Mouse (Mus musculus): ENCODE results near the gene Parn. TPM values are rescaled to one million over a fixed set of nuclear protein-coding genes. Genes with fewer than 3 reads are reported as not detected.

Gene Parn
- polyA plus RNA-seq, 1 experiment from 2014 or later, result 29.2 TPM

- Histone ChIP-seq H3K4me2 (ENCODE audit: low read depth, low read length) (no peak overlapping the region), H3K9ac (ENCODE audit: low read length) (no peak overlapping the region), H3K9me3 (replicated peaks; ENCODE audit: control insufficient read depth, low read length) (no peaks in the 10 kb centered on the region), H3K4me3 (ENCODE audit: low read length) (no peak overlapping the region), H3K4me1 (ENCODE audit: control insufficient read depth, insufficient read depth, low read length) (peaks cover 6% of the 10 kb centered on the region), H3K27me3 (ENCODE audit: control insufficient read depth, insufficient read depth, low read length) (no peaks in the 10 kb centered on the region), H3K27ac (ENCODE audit: low read length) (no peak overlapping the region; the same call in 1 of the 2 replicates), H3K36me3 (ENCODE audit: control insufficient read depth, insufficient read depth) (no peaks in the 10 kb centered on the region)
- ATAC-seq (replicated peaks; ENCODE audit: extremely low read depth, insufficient read depth, low FRiP score), result peak; percentile 38; the same call in 1 of the 2 replicates
- 58% methylated on average over 3 of the region's 3 CpGs for WGBS
Observed at GRCm38 (mm10) chr16:13493981-13494380, 174.0 kb downstream of the Parn start.

- Histone ChIP-seq H3K27ac (ENCODE audit: low read length) (no peak overlapping the region), H3K27me3 (ENCODE audit: control insufficient read depth, insufficient read depth, low read length) (no peaks in the 10 kb centered on the region), H3K4me2 (ENCODE audit: low read depth, low read length) (no peak overlapping the region), H3K4me3 (ENCODE audit: low read length) (no peak overlapping the region), H3K36me3 (ENCODE audit: control insufficient read depth, insufficient read depth) (no peaks in the 10 kb centered on the region), H3K9ac (ENCODE audit: low read length) (no peak overlapping the region), H3K4me1 (ENCODE audit: control insufficient read depth, insufficient read depth, low read length) (peaks cover 6% of the 10 kb centered on the region), H3K9me3 (replicated peaks; ENCODE audit: control insufficient read depth, low read length) (no peaks in the 10 kb centered on the region)
- 72% methylated on average over 3 of the region's 3 CpGs for WGBS
- ATAC-seq (replicated peaks; ENCODE audit: extremely low read depth, insufficient read depth, low FRiP score), result no peak
Observed at GRCm38 (mm10) chr16:13492996-13493395, 175.0 kb downstream of the Parn start.

- peaks cover 6% of the 10 kb centered on the region for H3K4me1 ChIP-seq (ENCODE audit: control insufficient read depth, insufficient read depth, low read length)
- 0 out of 2 replicates have a peak, but pooled peaks have one; percentile 49 for ATAC-seq (replicated peaks; ENCODE audit: extremely low read depth, insufficient read depth, low FRiP score)
- no peaks in the 10 kb centered on the region for H3K36me3 ChIP-seq (ENCODE audit: control insufficient read depth, insufficient read depth)
- H3K4me2 ChIP-seq (ENCODE audit: low read depth, low read length), result no peak overlapping the region
- no peaks in the 10 kb centered on the region for H3K9me3 ChIP-seq (replicated peaks; ENCODE audit: control insufficient read depth, low read length)
- no peak overlapping the region for H3K9ac ChIP-seq (ENCODE audit: low read length)
- WGBS, result 47% methylated on average over 3 of the region's 3 CpGs
- H3K27me3 ChIP-seq (ENCODE audit: control insufficient read depth, insufficient read depth, low read length), result no peaks in the 10 kb centered on the region
- no peak overlapping the region for H3K27ac ChIP-seq (ENCODE audit: low read length)
- no peak overlapping the region for H3K4me3 ChIP-seq (ENCODE audit: low read length)
Observed at GRCm38 (mm10) chr16:13491776-13492175, 176.2 kb downstream of the Parn start.

Other genes starting within 250 kb of the Parn start
- 37.4 and 44.3 TPM in 2 replicates for gene Bfar, start 3.7 kb upstream of the Parn start, polyA plus RNA-seq (2015; fragmentation: Nextera tagmentation; extraction: Ambion mirVana)
- 2.9 and 3.5 TPM in 2 replicates for gene 3110001I22Rik, start 3.8 kb upstream of the Parn start, polyA plus RNA-seq (2015; fragmentation: Nextera tagmentation; extraction: Ambion mirVana)
- 0.43 and 0.56 TPM in 2 replicates for gene Pla2g10, start 62.8 kb upstream of the Parn start, polyA plus RNA-seq (2015; fragmentation: Nextera tagmentation; extraction: Ambion mirVana)
- gene Rrn3, start 112.5 kb upstream of the Parn start, polyA plus RNA-seq (2015; fragmentation: Nextera tagmentation; extraction: Ambion mirVana), result 50.6 and 51.5 TPM in 2 replicates
- gene Ntan1, start 150.7 kb upstream of the Parn start, polyA plus RNA-seq (2015; fragmentation: Nextera tagmentation; extraction: Ambion mirVana), result 145 and 150 TPM in 2 replicates
- 58.1 and 65.8 TPM in 2 replicates for gene Pdxdc1, start 235.0 kb upstream of the Parn start, polyA plus RNA-seq (2015; fragmentation: Nextera tagmentation; extraction: Ambion mirVana)
- 1.7 and 2.3 TPM in 2 replicates for gene Mpv17l, start 235.0 kb upstream of the Parn start, polyA plus RNA-seq (2015; fragmentation: Nextera tagmentation; extraction: Ambion mirVana)